Mouse (Mus musculus): ENCODE data around the gene Arpc2. TPM values are rescaled to one million over a fixed set of nuclear protein-coding genes. Genes with fewer than 3 reads are reported as not detected.
A peak's percentile ranks its signal among the peaks of the same experiment; 100 is the strongest.

The Arpc2 gene
- polyA plus RNA-seq, 1 experiment from 2014 or later = 413 TPM

GRCm38 (mm10) chr1:74304339-74304790, 68.5 kb downstream of the Arpc2 start:
- H3K9ac ChIP-seq = peak overlapping the region; percentile 88
- H3K27me3 ChIP-seq = no peaks in the 10 kb centered on the region
- no peaks in the 10 kb centered on the region for H3K36me3 ChIP-seq
- WGBS = 7% methylated on average over 12 of the region's 12 CpGs
- peak; percentile 10; the same call in 1 of the 2 replicates for ATAC-seq (replicated peaks; ENCODE audit: insufficient number of reproducible peaks, insufficient read depth, low FRiP score, low read depth)
- H3K9me3 ChIP-seq (replicated peaks) = no peaks in the 10 kb centered on the region
- H3K4me1 ChIP-seq (replicated peaks) = peaks cover 50% of the 10 kb centered on the region
- peak overlapping the region; percentile 76 for H3K4me3 ChIP-seq
- peak overlapping the region; percentile 75 for H3K4me2 ChIP-seq
- H3K27ac ChIP-seq = peak overlapping the region; percentile 91

DNA sequence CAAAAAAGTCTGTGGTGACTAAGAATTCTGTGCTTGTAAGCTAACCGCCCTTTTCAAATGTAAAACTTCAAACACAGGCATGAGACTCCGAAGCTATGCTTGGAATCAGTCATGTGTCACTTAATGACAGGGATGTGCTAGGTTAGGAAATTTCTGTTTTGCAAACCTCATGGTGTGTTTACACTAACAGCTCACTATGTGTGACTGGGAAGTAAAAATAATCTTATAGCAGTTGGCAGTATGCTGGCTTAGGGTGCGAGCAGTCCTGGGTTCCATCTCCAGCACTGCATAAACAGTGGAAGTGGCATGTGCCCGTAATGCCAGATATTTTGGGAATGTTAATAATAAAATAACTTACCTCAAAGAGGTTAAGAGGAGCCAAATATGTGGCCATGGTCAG, 69.1 kb downstream of the Arpc2 start:
- Histone ChIP-seq H3K4me3 (no peak overlapping the region), H3K27ac (no peak overlapping the region), H3K27me3 (no peaks in the 10 kb centered on the region), H3K4me1 (replicated peaks) (peaks cover 49% of the 10 kb centered on the region), H3K9me3 (replicated peaks) (no peaks in the 10 kb centered on the region), H3K4me2 (no peak overlapping the region), H3K9ac (no peak overlapping the region), H3K36me3 (no peaks in the 10 kb centered on the region)
- WGBS = 59% methylated on average over 4 of the region's 4 CpGs
- ATAC-seq (replicated peaks; ENCODE audit: insufficient number of reproducible peaks, insufficient read depth, low FRiP score, low read depth) = no peak

- peaks cover 45% of the 10 kb centered on the region for H3K4me1 ChIP-seq (replicated peaks)
- H3K9me3 ChIP-seq (replicated peaks) = no peaks in the 10 kb centered on the region
- peak within 1 kb of the TSS; percentile 88; the same call in 1 of the 2 replicates for H3K9ac ChIP-seq
- no peaks in the 10 kb centered on the region for H3K36me3 ChIP-seq
- peak within 1 kb of the TSS; percentile 76 for H3K4me3 ChIP-seq
- no peaks in the 10 kb centered on the region for H3K27me3 ChIP-seq
- H3K27ac ChIP-seq = peak within 1 kb of the TSS; percentile 91
- 96% methylated on average over 2 of the region's 2 CpGs for WGBS
- no peak for ATAC-seq (replicated peaks; ENCODE audit: insufficient number of reproducible peaks, insufficient read depth, low FRiP score, low read depth)
- H3K4me2 ChIP-seq = peak within 1 kb of the TSS; percentile 75
These were observed 69.6 kb downstream of the Arpc2 start, which contains the start of gene Tmbim1 for GRCm38 (mm10) chr1:74305522-74305921. TSS of gene Tmbim1 (minus strand) at chr1:74305622.

- ATAC-seq (replicated peaks; ENCODE audit: insufficient number of reproducible peaks, insufficient read depth, low FRiP score, low read depth) = no peak
- no peaks in the 10 kb centered on the region for H3K27me3 ChIP-seq
- H3K4me2 ChIP-seq = no peak overlapping the region
- H3K4me1 ChIP-seq (replicated peaks) = peaks cover 32% of the 10 kb centered on the region
- H3K27ac ChIP-seq = no peak overlapping the region
- H3K9ac ChIP-seq = no peak overlapping the region
- WGBS = 100% methylated on average over 1 of the region's 1 CpGs
- no peak overlapping the region for H3K4me3 ChIP-seq
- no peaks in the 10 kb centered on the region for H3K9me3 ChIP-seq (replicated peaks)
- H3K36me3 ChIP-seq = no peaks in the 10 kb centered on the region
These were observed 71.3 kb downstream of the Arpc2 start for GRCm38 (mm10) chr1:74307146-74307545.

DNA sequence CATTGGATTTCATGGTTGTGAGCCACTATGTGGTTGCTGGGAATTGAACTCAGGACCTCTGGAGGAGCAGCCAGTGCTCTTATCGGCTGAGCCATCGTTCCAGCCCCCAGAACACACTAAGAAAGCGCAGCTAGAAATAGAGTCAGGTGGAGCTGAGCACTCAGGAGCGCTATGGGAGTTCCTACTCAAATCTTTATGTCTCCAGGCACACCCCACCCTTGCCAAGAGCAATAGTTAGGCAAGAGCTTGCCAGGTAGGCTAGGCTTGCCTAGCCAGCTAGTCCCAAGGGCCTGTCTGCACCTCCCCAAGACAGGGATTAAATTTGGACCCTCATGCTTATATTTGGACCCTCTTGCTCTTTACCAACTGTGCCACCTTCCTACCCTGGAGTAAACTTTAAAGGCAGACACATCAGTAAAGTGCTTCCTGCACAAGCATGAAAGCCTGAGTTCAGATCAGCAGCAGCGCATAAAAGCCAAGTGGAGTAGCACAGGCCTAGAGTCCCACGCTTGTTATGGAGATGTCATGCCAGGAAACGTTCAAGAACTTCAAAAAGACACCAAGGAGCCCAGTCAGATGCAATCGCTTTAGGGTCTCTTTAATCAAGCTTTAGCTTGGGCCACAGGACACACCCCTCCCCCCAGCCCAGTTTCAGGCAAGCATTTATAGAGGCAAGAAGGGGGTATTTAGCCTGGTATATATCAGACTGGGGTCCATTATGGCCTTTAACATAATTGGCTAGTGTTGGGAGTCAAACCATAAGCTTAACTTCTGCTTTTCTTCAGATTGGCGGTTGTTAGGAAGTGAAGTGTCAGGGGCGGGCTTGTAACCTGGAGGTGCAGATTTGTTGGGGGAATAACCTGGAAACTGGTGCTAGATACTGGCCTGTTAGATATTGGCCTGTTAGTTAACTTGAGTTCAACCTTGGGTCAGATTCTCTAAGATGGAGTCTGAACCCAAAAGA, 72.4 kb downstream of the Arpc2 start:
- Histone ChIP-seq H3K27me3 (no peaks in the 10 kb centered on the region), H3K27ac (peak overlapping the region; percentile 6; the same call in 1 of the 2 replicates), H3K4me3 (no peak overlapping the region), H3K36me3 (no peaks in the 10 kb centered on the region), H3K4me2 (no peak overlapping the region), H3K4me1 (replicated peaks) (peaks cover 32% of the 10 kb centered on the region), H3K9ac (no peak overlapping the region), H3K9me3 (replicated peaks) (no peaks in the 10 kb centered on the region)
- no peak for ATAC-seq (replicated peaks; ENCODE audit: insufficient number of reproducible peaks, insufficient read depth, low FRiP score, low read depth)
- WGBS = 75% methylated on average over 10 of the region's 10 CpGs

- H3K9ac ChIP-seq = 0 out of 2 replicates have a peak overlapping the region, but pooled peaks have one; percentile 7
- H3K36me3 ChIP-seq = no peaks in the 10 kb centered on the region
- peaks cover 32% of the 10 kb centered on the region for H3K4me1 ChIP-seq (replicated peaks)
- peak overlapping the region; percentile 26; the same call in 1 of the 2 replicates for H3K4me2 ChIP-seq
- no peak overlapping the region for H3K4me3 ChIP-seq
- WGBS = 21% methylated on average over 3 of the region's 3 CpGs
- peak; percentile 53 for ATAC-seq (replicated peaks; ENCODE audit: insufficient number of reproducible peaks, insufficient read depth, low FRiP score, low read depth)
- H3K27me3 ChIP-seq = no peaks in the 10 kb centered on the region
- peak overlapping the region; percentile 79 for H3K27ac ChIP-seq
- H3K9me3 ChIP-seq (replicated peaks) = no peaks in the 10 kb centered on the region
These were observed 73.9 kb downstream of the Arpc2 start for GRCm38 (mm10) chr1:74309767-74310166.

DNA sequence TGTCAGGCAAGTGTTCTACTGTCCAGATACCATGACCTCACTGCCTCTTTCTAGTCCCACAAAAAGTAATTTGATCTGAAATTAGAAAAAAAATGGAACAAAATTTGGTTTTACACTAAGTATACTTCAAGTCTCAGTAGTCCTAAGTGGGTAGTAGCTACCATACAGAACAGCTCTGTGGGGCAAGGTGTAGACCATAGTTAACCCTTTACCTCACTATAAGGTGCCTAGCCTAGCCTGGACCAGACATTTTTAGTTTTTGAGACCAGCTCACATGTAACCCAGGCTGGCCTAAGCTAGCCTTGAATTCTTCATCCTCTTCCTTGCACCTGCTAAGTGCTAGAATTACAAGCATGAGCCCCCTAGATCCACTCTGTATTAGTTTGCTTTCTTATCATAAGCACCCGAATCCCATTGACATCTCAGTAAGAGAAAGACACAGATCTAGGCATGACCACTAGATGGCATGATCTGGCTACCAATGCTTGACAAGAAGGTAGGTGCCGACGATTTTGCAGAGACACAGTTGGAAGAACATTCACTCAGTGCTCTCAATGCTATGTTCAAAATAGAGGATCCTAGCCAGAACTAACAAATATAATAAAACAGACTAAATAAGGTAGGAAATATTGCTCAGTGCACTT, 77.3 kb downstream of the Arpc2 start:
- no peak overlapping the region for H3K4me2 ChIP-seq
- H3K27ac ChIP-seq = peak overlapping the region; percentile 45; the same call in 1 of the 2 replicates
- H3K4me1 ChIP-seq (replicated peaks) = peaks cover 30% of the 10 kb centered on the region
- no peaks in the 10 kb centered on the region for H3K27me3 ChIP-seq
- no peak overlapping the region for H3K9ac ChIP-seq
- no peak for ATAC-seq (replicated peaks; ENCODE audit: insufficient number of reproducible peaks, insufficient read depth, low FRiP score, low read depth)
- WGBS = under 1% methylated on average over 3 of the region's 3 CpGs
- H3K4me3 ChIP-seq = no peak overlapping the region
- no peaks in the 10 kb centered on the region for H3K9me3 ChIP-seq (replicated peaks)
- H3K36me3 ChIP-seq = no peaks in the 10 kb centered on the region

- 75% methylated on average over 3 of the region's 3 CpGs for WGBS
- H3K4me3 ChIP-seq = no peak overlapping the region
- no peak overlapping the region for H3K27ac ChIP-seq
- no peak overlapping the region for H3K9ac ChIP-seq
- peaks cover 25% of the 10 kb centered on the region for H3K4me1 ChIP-seq (replicated peaks)
- no peaks in the 10 kb centered on the region for H3K36me3 ChIP-seq
- no peak for ATAC-seq (replicated peaks; ENCODE audit: insufficient number of reproducible peaks, insufficient read depth, low FRiP score, low read depth)
- H3K9me3 ChIP-seq (replicated peaks) = no peaks in the 10 kb centered on the region
- H3K27me3 ChIP-seq = no peaks in the 10 kb centered on the region
- no peak overlapping the region for H3K4me2 ChIP-seq
These were observed 78.9 kb downstream of the Arpc2 start for GRCm38 (mm10) chr1:74314796-74315195.

DNA sequence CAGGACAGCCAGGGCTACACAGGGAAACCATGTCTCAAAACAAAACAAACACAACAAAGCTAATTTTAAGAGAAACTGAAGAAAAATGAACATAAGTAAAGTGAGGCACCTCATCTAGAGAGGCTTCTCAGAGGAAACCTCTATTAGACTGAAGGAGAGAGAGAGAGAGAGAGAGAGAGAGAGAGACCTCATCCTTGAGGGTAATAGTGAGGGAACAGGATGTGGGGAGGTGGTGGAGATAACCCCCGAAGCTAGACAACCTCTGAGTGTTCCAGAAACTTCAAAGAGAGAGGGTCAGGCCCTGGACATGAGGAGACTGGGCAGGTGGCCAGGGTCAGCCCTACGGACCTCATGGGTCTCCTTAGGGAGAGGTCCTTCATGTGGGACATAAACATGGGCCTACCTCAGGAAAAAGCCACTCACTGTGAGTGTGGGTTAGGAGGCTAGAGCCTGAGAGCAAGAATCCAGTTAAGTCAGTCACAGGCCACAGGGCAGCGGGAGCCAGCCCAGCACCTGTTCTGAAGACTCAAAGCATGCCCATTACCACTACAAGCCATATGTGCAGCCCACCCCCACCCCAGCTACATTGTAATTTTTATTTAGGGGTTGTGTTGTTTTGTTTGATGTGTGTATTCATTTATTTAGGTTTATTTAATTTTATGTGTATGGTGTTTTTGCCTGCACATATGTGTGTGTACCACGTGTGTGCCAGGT, 80.4 kb downstream of the Arpc2 start:
- H3K4me1 ChIP-seq (replicated peaks) = peaks cover 24% of the 10 kb centered on the region
- ATAC-seq (replicated peaks; ENCODE audit: insufficient number of reproducible peaks, insufficient read depth, low FRiP score, low read depth) = no peak
- H3K27me3 ChIP-seq = no peaks in the 10 kb centered on the region
- 74% methylated on average over 4 of the region's 4 CpGs for WGBS
- no peak overlapping the region for H3K4me2 ChIP-seq
- H3K9me3 ChIP-seq (replicated peaks) = no peaks in the 10 kb centered on the region
- no peaks in the 10 kb centered on the region for H3K36me3 ChIP-seq
- peak overlapping the region; percentile 31; the same call in 1 of the 2 replicates for H3K27ac ChIP-seq
- H3K4me3 ChIP-seq = no peak overlapping the region
- H3K9ac ChIP-seq = no peak overlapping the region

Measured in heart, embryonic 15.5 days (tissue).